Comparison of ENCODE assay signal across 25 mouse cellular contexts in the genomic region with DNA sequence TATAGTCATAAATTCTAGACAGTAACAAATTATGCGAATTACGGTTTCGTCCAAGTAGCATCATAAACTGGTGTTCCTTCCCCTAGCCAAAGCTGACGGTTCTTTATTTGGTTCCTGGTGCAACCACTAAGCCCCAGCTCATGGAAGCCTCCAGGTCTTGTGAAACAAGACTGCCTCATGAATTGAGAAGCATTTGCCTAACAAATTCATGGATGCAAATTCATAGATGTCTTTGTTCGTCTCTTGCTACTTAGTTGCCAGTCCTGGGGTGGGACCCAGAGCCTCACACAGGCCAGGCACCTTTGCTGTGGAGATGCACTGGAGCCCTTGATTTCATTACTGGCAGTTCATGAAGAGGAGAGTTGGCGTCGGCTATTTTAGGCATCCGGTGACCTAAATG.
"Had no signal": no experiment of that assay in that cellular context is flagged by ENCODE, and none has a peak within 500 bp of the region (broad histone marks: within the 10 kb centered on the region; RNA-seq: fewer than 3 reads in every experiment).

No protein-coding gene starts in this region.

- H3K27ac ChIP-seq: gastrocnemius, adult 2 months; heart, adult 2 months; heart, embryonic 13.5 days; heart, embryonic 15.5 days; hindbrain, embryonic 12.5 days; hindbrain, embryonic 14.5 days; intestine, embryonic 15.5 days; layer of hippocampus, adult 2 months; limb, embryonic 10.5 days; limb, embryonic 12.5 days; liver, embryonic 13.5 days; liver, embryonic 15.5 days had no signal

- H3K4me3 ChIP-seq: gastrocnemius, adult 2 months; heart, adult 2 months; heart, embryonic 13.5 days; heart, embryonic 15.5 days; hindbrain, embryonic 12.5 days; intestine, embryonic 15.5 days; layer of hippocampus, adult 2 months; limb, embryonic 10.5 days; limb, embryonic 12.5 days; liver, embryonic 13.5 days; liver, embryonic 15.5 days had no signal

- DNase-seq: gastrocnemius, adult 2 months; gastrocnemius, postnatal 10 days; gastrocnemius, postnatal 36 days; heart, adult 2 months; heart, postnatal 14 days; heart, postnatal 36 days; kidney, adult 18-20 months; kidney, adult 8-10 months; kidney, postnatal 10 days; kidney, postnatal 25 days; kidney, postnatal 4 days; liver; liver, embryonic 13.5 days had no signal

- ATAC-seq: hindbrain, embryonic 16.5 days; inflammation-experienced regulatory T-cells, adult 6 months; intestine, embryonic 15.5 days; intestine, postnatal 0 days had no signal
